Mouse (Mus musculus) thymus, postnatal 0 days (tissue): ENCODE results near the gene Hook1. TPM values are rescaled to one million over a fixed set of nuclear protein-coding genes. Genes with fewer than 3 reads are reported as not detected.

Source experiments
- polyA plus RNA-seq: library from polyadenylated mRNA; unstranded; fragments of >200 nt; fragmentation: Nextera tagmentation; extraction: Ambion mirVana; gene quantifications from 2 replicates; pipeline ENCODE4 v1.2.1, GENCODE M21; 2015

The Hook1 gene
- polyA plus RNA-seq, 1 experiment from 2014 or later: 17.6 TPM

Other genes starting within 250 kb of the Hook1 start
- gene Cyp2j13, start 110.3 kb downstream of the Hook1 start, polyA plus RNA-seq: 0.05 TPM in 1 of 2 replicates, not detected in the other
- gene Cyp2j12, start 173.9 kb downstream of the Hook1 start, polyA plus RNA-seq: 0.09 TPM in 1 of 2 replicates, not detected in the other